Mouse (Mus musculus) embryonic stem cell, embryonic (primary cell): ENCODE measurements around the gene Sult2a8.
"Not testable (repeated sequence)": the region's sequence is repeated elsewhere in the genome, so short reads cannot be mapped to it uniquely, and the experiment has no call there.

ENCODE experiments used
- CTCF ChIA-PET, 4 experiments: fragments of 300-600 bp in 2 of 4; fragments of 350-600 bp in 2 of 4; sonication (Branson Sonifier 250); formaldehyde crosslinking; loops; one replicate each; lab custom pipeline; 2022; ENCODE audit warnings: inconsistent platforms in 2 of 4; lab: Charles Lee
- POLR2A ChIA-PET, 4 experiments: fragments of 300-600 bp in 2 of 4; fragments of 350-600 bp in 2 of 4; sonication (Branson Sonifier 250); formaldehyde crosslinking; loops; one replicate each; lab custom pipeline; 2022; ENCODE audit warnings: antibody characterized with exemption in 4 of 4, inconsistent platforms in 1 of 4; lab: Charles Lee

Sult2a8 gene

DNA sequence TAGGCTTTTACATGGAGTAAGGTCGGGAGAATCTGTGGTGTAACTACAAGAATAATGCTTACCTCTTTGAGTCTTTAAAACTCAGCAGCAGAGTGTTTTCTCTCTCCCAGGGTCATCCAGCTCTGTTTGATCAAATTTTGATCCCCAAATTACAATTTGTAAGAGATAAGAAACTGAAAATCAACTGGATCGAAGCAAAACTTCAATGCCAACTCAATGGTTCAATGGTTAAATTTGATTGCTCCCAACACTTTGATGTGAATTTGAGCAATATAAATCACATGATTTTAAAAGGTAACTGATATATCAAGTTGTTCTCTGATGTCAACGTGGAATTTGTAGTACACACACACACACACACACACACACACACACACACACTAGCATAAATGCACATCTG, at the start of gene Sult2a8:
Gene Sult2a8 (minus strand): TSS at position 236 of the 400 bp plus-strand sequence.
- ChIA-PET POLR2A (no interaction called here), CTCF (no interaction called here)

DNA sequence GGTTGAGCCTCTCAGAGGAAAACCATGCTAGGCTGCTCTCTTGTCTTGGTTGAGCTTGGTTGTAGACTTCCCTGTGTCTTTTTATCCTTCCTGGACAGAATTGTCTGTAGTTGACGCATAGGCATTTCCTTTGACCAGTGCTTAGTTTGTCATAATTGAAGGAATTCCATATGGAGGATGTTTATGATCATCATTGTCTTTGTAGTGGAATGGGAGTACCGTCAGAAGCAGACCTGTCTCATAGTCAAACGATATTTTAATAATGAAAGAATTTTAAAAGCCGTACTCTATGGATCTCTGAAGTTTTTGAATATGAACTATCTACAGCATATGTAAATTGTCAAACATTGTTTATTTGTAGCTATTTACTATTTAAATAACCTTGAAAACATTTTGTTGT, 47.6 kb upstream of the Sult2a8 start, which contains the start of gene Sult2a7:
Gene Sult2a7 (minus strand): TSS at position 101 of the 400 bp plus-strand sequence.
- POLR2A ChIA-PET: no interaction called here
- CTCF ChIA-PET: no interaction called here

- POLR2A ChIA-PET: no interaction called here
- CTCF ChIA-PET: no interaction called here
Observed at GRCm38 (mm10) chr7:14492886-14493285, 46.3 kb upstream of the Sult2a8 start.

DNA sequence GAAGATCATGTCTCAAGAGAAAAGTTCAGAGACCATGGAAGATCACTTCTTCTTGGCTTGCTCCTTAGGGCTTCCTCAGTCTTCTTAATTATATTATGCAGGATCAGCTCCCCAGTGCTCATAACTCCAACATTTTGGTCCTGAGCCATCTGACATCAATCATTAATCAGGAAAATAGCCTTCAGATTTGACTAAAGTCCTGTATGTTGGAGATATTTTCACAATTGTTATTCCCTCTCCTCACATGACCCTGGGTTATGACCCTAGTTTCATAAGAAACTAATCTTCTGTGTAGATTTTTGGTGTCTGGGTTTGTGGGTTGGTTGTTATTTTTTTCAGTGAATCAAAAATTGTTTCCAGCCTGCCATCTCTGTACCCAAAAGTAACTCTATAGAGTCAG, 7.0 kb downstream of the Sult2a8 start:
- ChIA-PET POLR2A (no interaction called here), CTCF (no interaction called here)

DNA sequence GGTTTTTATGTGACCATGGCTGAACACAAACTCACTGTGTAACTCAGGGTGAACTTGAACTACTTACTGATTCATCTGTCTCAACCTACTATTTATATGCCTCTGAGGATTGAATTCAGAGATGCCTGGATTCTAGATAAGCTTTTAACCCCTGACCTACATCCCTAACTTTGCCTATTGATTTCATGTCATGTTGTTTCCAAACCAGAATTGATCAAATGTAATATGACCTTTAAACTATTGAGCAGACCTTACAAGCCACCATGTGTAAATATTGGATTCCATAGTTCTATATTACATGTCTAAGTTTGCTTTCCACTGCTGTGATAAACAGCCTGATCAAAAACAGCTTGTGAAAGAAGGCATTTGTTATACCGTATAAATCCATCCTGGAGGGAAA, 8.1 kb downstream of the Sult2a8 start:
- CTCF ChIA-PET: no interaction called here
- POLR2A ChIA-PET: no interaction called here

DNA sequence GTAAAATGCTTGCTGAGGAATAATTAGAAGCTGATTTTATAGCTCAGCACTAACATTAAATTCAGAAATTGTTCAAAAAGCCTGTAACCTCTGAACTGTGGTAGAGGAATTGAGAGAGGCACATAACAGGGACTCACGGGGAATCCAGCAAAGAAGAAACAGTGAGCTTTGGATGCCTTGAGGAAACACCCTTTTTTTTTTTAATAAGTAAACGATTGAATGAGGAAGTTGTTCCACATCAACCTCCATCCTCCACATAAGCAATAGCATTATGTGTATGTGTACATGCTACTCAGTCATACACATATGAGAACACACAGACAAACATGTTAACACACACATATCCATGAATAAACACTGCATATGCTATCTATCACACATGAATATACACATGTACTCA, 8.5 kb downstream of the Sult2a8 start:
- POLR2A ChIA-PET: no interaction called here
- CTCF ChIA-PET: no interaction called here

DNA sequence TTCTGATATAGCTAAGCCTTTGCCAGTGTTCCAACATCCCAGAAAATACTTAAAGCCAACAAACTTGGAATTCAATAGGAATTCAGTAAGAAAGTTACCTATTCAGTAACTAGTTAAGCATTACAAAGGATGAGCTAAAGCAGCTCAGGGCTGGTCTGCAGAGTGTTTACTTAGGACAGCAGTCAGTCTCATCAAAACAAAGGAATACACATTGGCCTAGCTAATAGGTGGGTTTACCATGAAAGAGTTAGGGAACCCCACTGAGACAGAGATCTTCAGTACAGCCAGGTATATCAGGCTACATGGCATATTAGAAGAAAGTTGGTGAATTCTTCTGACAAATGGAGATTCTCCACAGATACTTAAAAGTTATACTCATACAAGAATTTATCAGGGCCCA, 47.2 kb downstream of the Sult2a8 start:
- CTCF ChIA-PET, POLR2A ChIA-PET: not testable (repeated sequence)

- POLR2A ChIA-PET: no interaction called here
Observed at GRCm38 (mm10) chr7:14396462-14396861, 50.1 kb downstream of the Sult2a8 start.

More at GRCm38 (mm10) chr7:14396462-14396861, 50.1 kb downstream of the Sult2a8 start:
- CTCF ChIA-PET: no interaction called here
